Mouse (Mus musculus) brain, embryonic 14.5 days (tissue): ENCODE measurements at regions not wholly inside any gene's neighbourhood (a gene's known extent, or its start where the extent isn't known, plus 50 kb on each side); places are given as distances from the start of the nearest gene placed in this dataset.

Experiments used
- CTCF ChIP-seq: fragments of 200-500 bp; IDR thresholded peaks from 2 replicates; pipeline ENCODE4 v1.5.1; 2012; ENCODE audit warnings: inconsistent platforms, mild to moderate bottlenecking, moderate library complexity, borderline replicate concordance; ENCODE audit not compliant: insufficient read depth, insufficient read length; ENCODE audit errors: extremely low read depth
- POLR2A ChIP-seq: fragments of 200-500 bp; IDR thresholded peaks from 2 replicates; pipeline ENCODE4 v1.6.1; 2012; ENCODE audit warnings: mild to moderate bottlenecking, inconsistent platforms, borderline replicate concordance; ENCODE audit not compliant: poor library complexity, insufficient read depth, insufficient read length, severe bottlenecking; ENCODE audit errors: extremely low read depth

DNA sequence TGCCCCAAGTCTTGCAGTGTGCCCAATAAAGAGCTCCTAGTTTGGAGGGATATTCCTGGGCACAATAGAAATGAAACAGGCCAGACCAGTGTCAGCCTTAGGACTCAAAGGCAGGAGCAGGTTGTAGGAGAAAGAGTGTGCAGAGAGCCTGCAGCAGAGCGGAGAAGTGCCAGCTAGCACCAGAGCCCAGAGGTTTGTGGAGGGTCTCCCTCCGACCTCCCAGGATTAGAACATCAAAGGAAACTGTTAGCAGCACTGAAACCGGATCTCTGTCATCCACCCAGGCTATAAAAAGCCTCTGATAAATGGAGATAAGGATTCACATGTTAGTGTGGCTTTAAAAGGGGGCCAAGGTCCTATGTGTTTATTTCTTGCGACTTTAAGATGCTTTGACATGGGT lies 196.0 kb downstream of the Smoc2 start:
- TF ChIP-seq POLR2A (no peak), CTCF (no peak)
